Mouse (Mus musculus): Measurements from ENCODE around the gene Zswim1.

GRCm38 (mm10) chr2:164862179-164862861, 39.8 kb downstream of the Zswim1 start:
- TF ChIP-seq MAX (IDR thresholded peaks at IDR 0.05; ENCODE audit: low read depth) (no peak), POLR2A (IDR thresholded peaks at IDR 0.05; ENCODE audit: insufficient read length, low read depth) (no peak), USF1 (IDR thresholded peaks at IDR 0.05; ENCODE audit: low read depth) (peak; percentile 56), CEBPB (IDR thresholded peaks at IDR 0.05; ENCODE audit: insufficient read depth, poor library complexity, severe bottlenecking) (peak; percentile 78; the same call in 1 of the 2 replicates), POLR2AphosphoS2 (IDR thresholded peaks at IDR 0.05; ENCODE audit: insufficient read length, low read depth) (no peak), MYOD1 (IDR thresholded peaks at IDR 0.05; ENCODE audit: control insufficient read depth in 1 of 3, insufficient read length in 2 of 3, low read depth in 2 of 3) (peak in 2 of 3 experiments; percentile 19 to 61), TCF12 (IDR thresholded peaks at IDR 0.05; ENCODE audit: insufficient read depth, poor library complexity, severe bottlenecking) (peak; percentile 75), SRF (IDR thresholded peaks at IDR 0.05; ENCODE audit: control insufficient read depth, insufficient read length, low read depth) (no peak), E2F4 (IDR thresholded peaks at IDR 0.05; ENCODE audit: insufficient read depth) (no peak), REST (IDR thresholded peaks at IDR 0.05; ENCODE audit: insufficient read depth, insufficient read length) (no peak)
